Mouse (Mus musculus) G1E (cell line): Measurements from ENCODE around the gene Ppp1r35.

Experiments
- CTCF ChIP-seq: IDR thresholded peaks from 2 replicates; pipeline ENCODE4 v1.5.1; 2012; ENCODE audit warnings: low read depth, low read length, inconsistent platforms, mixed read lengths
- GATA1 ChIP-seq: IDR thresholded peaks from 2 replicates; pipeline ENCODE4 v1.6.1; 2012; ENCODE audit warnings: borderline replicate concordance, low read length, inconsistent platforms, mixed read lengths
- POLR2AphosphoS5 ChIP-seq: IDR thresholded peaks from 2 replicates; pipeline ENCODE4 v1.6.1; 2012; ENCODE audit warnings: low read depth, low read length, inconsistent platforms; ENCODE audit not compliant: insufficient replicate concordance
- TAL1 ChIP-seq: conservative IDR thresholded peaks from 2 replicates; pipeline ENCODE4 v1.6.1; 2012; ENCODE audit warnings: low read depth, low read length, inconsistent platforms, mixed read lengths

DNA sequence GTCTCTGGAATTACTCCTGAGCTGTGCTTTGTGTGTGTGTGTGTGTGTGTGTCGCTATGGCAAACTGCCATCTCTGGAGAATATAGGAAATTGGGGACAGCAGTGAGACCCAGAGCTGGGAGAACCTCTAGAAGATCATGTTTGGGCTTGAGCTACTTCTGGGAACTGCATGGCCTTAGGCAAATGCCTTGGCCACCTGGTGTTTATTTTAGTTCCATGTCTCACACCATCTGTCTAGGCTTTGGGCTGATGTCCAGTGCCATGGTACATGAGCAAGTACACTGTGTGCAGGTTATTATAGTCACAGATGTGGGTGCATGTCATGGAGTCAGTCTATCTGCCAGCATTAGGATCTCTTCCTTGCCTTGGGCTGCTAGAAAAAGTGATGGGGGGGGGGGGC lies 44.0 kb downstream of the Ppp1r35 start:
- TF ChIP-seq CTCF (no peak), GATA1 (no peak), POLR2AphosphoS5 (no peak), TAL1 (no peak)
